Mouse (Mus musculus): ENCODE data around the gene Clic4.
"Not testable (repeated sequence)": the region's sequence is repeated elsewhere in the genome, so short reads cannot be mapped to it uniquely, and the experiment has no call there.

The Clic4 gene

GRCm38 (mm10) chr4:135293813-135294212 is 21.2 kb upstream of the Clic4 start:
- no peak for DNase-seq (ENCODE audit: extremely low read depth, insufficient read length, low spot score)

- peak; percentile 80 for DNase-seq (ENCODE audit: extremely low read depth, insufficient read length, low spot score)
These were observed 20.0 kb upstream of the Clic4 start for GRCm38 (mm10) chr4:135292477-135293089.

- DNase-seq (ENCODE audit: extremely low read depth, insufficient read length, low spot score), result no peak
These were observed 19.2 kb upstream of the Clic4 start for GRCm38 (mm10) chr4:135291841-135292240.

- no peak for DNase-seq (ENCODE audit: extremely low read depth, insufficient read length, low spot score)
These were observed 18.6 kb upstream of the Clic4 start for GRCm38 (mm10) chr4:135291199-135291598.

GRCm38 (mm10) chr4:135287975-135288374 is 15.4 kb upstream of the Clic4 start:
- DNase-seq (ENCODE audit: extremely low read depth, insufficient read length, low spot score), result no peak

GRCm38 (mm10) chr4:135286833-135287395 is 14.3 kb upstream of the Clic4 start:
- peak; percentile 88 for DNase-seq (ENCODE audit: extremely low read depth, insufficient read length, low spot score)

GRCm38 (mm10) chr4:135286033-135286622 is 13.5 kb upstream of the Clic4 start:
- no peak for DNase-seq (ENCODE audit: extremely low read depth, insufficient read length, low spot score)

- no peak for DNase-seq (ENCODE audit: extremely low read depth, insufficient read length, low spot score)
These were observed 12.8 kb upstream of the Clic4 start for GRCm38 (mm10) chr4:135285436-135285835.

GRCm38 (mm10) chr4:135283875-135284274 is 11.3 kb upstream of the Clic4 start:
- DNase-seq (ENCODE audit: extremely low read depth, insufficient read length, low spot score), result no peak

- DNase-seq (ENCODE audit: extremely low read depth, insufficient read length, low spot score), result no peak
These were observed 10.8 kb upstream of the Clic4 start for GRCm38 (mm10) chr4:135283417-135283816.

- DNase-seq (ENCODE audit: extremely low read depth, insufficient read length, low spot score), result peak; percentile 52
These were observed 10.2 kb upstream of the Clic4 start for GRCm38 (mm10) chr4:135282651-135283290.

GRCm38 (mm10) chr4:135280016-135280415 is 7.4 kb upstream of the Clic4 start:
- not testable (repeated sequence) for DNase-seq (ENCODE audit: extremely low read depth, insufficient read length, low spot score)

GRCm38 (mm10) chr4:135276681-135277379 is 4.2 kb upstream of the Clic4 start:
- DNase-seq (ENCODE audit: extremely low read depth, insufficient read length, low spot score), result peak; percentile 55

GRCm38 (mm10) chr4:135274761-135275160 is 2.1 kb upstream of the Clic4 start:
- no peak for DNase-seq (ENCODE audit: extremely low read depth, insufficient read length, low spot score)

GRCm38 (mm10) chr4:135273307-135273682 is 681 bp upstream of the Clic4 start:
- no peak for DNase-seq (ENCODE audit: extremely low read depth, insufficient read length, low spot score)

- DNase-seq (ENCODE audit: extremely low read depth, insufficient read length, low spot score), result no peak
These were observed 565 bp downstream of the Clic4 start for GRCm38 (mm10) chr4:135271881-135272616.

GRCm38 (mm10) chr4:135271419-135271828 is 1.2 kb downstream of the Clic4 start:
- no peak for DNase-seq (ENCODE audit: extremely low read depth, insufficient read length, low spot score)

- no peak for DNase-seq (ENCODE audit: extremely low read depth, insufficient read length, low spot score)
These were observed 2.1 kb downstream of the Clic4 start for GRCm38 (mm10) chr4:135270476-135270875.

GRCm38 (mm10) chr4:135269656-135270341 is 2.8 kb downstream of the Clic4 start:
- no peak for DNase-seq (ENCODE audit: extremely low read depth, insufficient read length, low spot score)

GRCm38 (mm10) chr4:135267521-135267920 is 5.1 kb downstream of the Clic4 start:
- no peak for DNase-seq (ENCODE audit: extremely low read depth, insufficient read length, low spot score)
